Mouse (Mus musculus) lung, postnatal 0 days (tissue): ENCODE measurements around the gene Gm11492. TPM values are rescaled to one million over a fixed set of nuclear protein-coding genes. Genes with fewer than 3 reads are reported as not detected.

Experiments used
- ATAC-seq: fragments of 200-750 bp; cut with Nextera tagmentation; 2 replicates; pipeline ENCODE4 v1.8.0; 2017; ENCODE audit warnings: moderate library complexity
- DNase-seq: peaks from one replicate; pipeline ENCODE4 v3.0.0-alpha.2; 2016; ENCODE audit warnings: low spot score
- H3K27ac ChIP-seq: fragments of 300-500 bp; sonication (generic); 2 replicates; pipeline ENCODE4 v1.5.1; 2014; ENCODE audit warnings: antibody characterized with exemption, mild to moderate bottlenecking, low read length, mixed read lengths
- H3K27me3 ChIP-seq: fragments of 300-500 bp; sonication (generic); replicated peaks from 2 replicates; pipeline ENCODE4 v1.6.1; 2014; ENCODE audit warnings: low read length, mixed read lengths; ENCODE audit not compliant: insufficient read depth
- H3K36me3 ChIP-seq: fragments of 300-500 bp; sonication (generic); 2 replicates; pipeline ENCODE4 v1.6.1; 2014; ENCODE audit warnings: low read length, mixed read lengths; ENCODE audit not compliant: insufficient read depth
- H3K4me1 ChIP-seq: fragments of 300-500 bp; sonication (generic); 2 replicates; pipeline ENCODE4 v1.6.1; 2014; ENCODE audit warnings: antibody characterized with exemption, low read depth, low read length, mixed read lengths; ENCODE audit not compliant: insufficient read depth
- H3K4me2 ChIP-seq: fragments of 300-500 bp; sonication (generic); replicated peaks from 2 replicates; pipeline ENCODE4 v1.6.1; 2014; ENCODE audit warnings: low read depth, mild to moderate bottlenecking, low read length, moderate library complexity, mixed read lengths
- H3K4me3 ChIP-seq: fragments of 300-500 bp; sonication (generic); 2 replicates; pipeline ENCODE4 v1.5.1; 2014; ENCODE audit warnings: low read depth, low read length
- H3K9ac ChIP-seq: fragments of 300-500 bp; sonication (generic); replicated peaks from 2 replicates; pipeline ENCODE4 v1.6.1; 2014; ENCODE audit warnings: low read depth, mild to moderate bottlenecking
- H3K9me3 ChIP-seq: fragments of 300-500 bp; sonication (generic); 2 replicates; pipeline ENCODE4 v1.6.1; 2016; ENCODE audit warnings: low read length, mixed read lengths
- CTCF ChIP-seq: IDR thresholded peaks from 2 replicates; pipeline ENCODE4 v1.5.1; 2016; ENCODE audit warnings: antibody characterized with exemption, mild to moderate bottlenecking
- EP300 ChIP-seq: IDR thresholded peaks from 2 replicates; pipeline ENCODE4 v1.6.1; 2016; ENCODE audit warnings: antibody characterized with exemption, mild to moderate bottlenecking, control low read depth
- WGBS: fragments of 180-500 bp; shearing (Covaris S2); extraction: QIAGEN DNeasy Blood & Tissue Kit; methylation state at CpG from one replicate; pipeline ENCODE4 v1.1.7; 2014; 5-methylcytosine and 5-hydroxymethylcytosine counted together
- polyA plus RNA-seq: library from polyadenylated mRNA; unstranded; fragments of >200 nt; fragmentation: Nextera tagmentation; extraction: Ambion mirVana; gene quantifications from 2 replicates; pipeline ENCODE4 v1.2.1, GENCODE M21; 2015

Gene Gm11492
- polyA plus RNA-seq, 1 experiment from 2014 or later = not detected

GRCm38 (mm10) chr11:87590841-87591525 is 24.5 kb downstream of the Gm11492 start:
- Histone ChIP-seq H3K4me2 (peak overlapping the region; percentile 74), H3K4me3 (peak overlapping the region; percentile 61), H3K4me1 (peaks cover 34% of the 10 kb centered on the region), H3K9me3 (no peaks in the 10 kb centered on the region), H3K36me3 (no peaks in the 10 kb centered on the region), H3K27me3 (no peaks in the 10 kb centered on the region), H3K27ac (peak overlapping the region; percentile 96), H3K9ac (peak overlapping the region; percentile 80)
- ATAC-seq (no peak), DNase-seq (peak; percentile 54)
- no peak for TF ChIP-seq CTCF
- TF ChIP-seq EP300 = no peak
- 2% methylated on average over 25 of the region's 25 CpGs for WGBS

- Histone ChIP-seq H3K27me3 (no peaks in the 10 kb centered on the region), H3K9ac (peak within 1 kb of the TSS; percentile 80), H3K27ac (peak within 1 kb of the TSS; percentile 96), H3K36me3 (no peaks in the 10 kb centered on the region), H3K4me3 (peak within 1 kb of the TSS; percentile 61), H3K4me1 (peaks cover 35% of the 10 kb centered on the region), H3K9me3 (no peaks in the 10 kb centered on the region), H3K4me2 (peak within 1 kb of the TSS; percentile 74)
- ATAC-seq (peak; percentile 96), DNase-seq (peak; percentile 100)
- TF ChIP-seq EP300 (peak; percentile 57), CTCF (no peak; the same call in 1 of the 2 replicates)
- under 1% methylated on average over 58 of the region's 61 CpGs for WGBS
Observed at GRCm38 (mm10) chr11:87591526-87592353, 25.3 kb downstream of the Gm11492 start, which contains the start of gene Mtmr4. TSS of gene Mtmr4 (plus strand) at chr11:87592162.

GRCm38 (mm10) chr11:87592354-87592695 is 25.9 kb downstream of the Gm11492 start:
- peaks cover 35% of the 10 kb centered on the region for H3K4me1 ChIP-seq
- 1% methylated on average over 14 of the region's 15 CpGs for WGBS
- H3K4me2 ChIP-seq = peak overlapping the region; percentile 64
- TF ChIP-seq CTCF (peak; percentile 53), EP300 (no peak)
- H3K27ac ChIP-seq = peak overlapping the region; percentile 88
- no peaks in the 10 kb centered on the region for H3K9me3 ChIP-seq
- H3K9ac ChIP-seq = peak overlapping the region; percentile 62
- no peak for DNase-seq
- no peak for ATAC-seq
- H3K36me3 ChIP-seq = 0 out of 2 replicates have a peak, but pooled peaks cover 4% of the 10 kb centered on the region
- H3K4me3 ChIP-seq = peak overlapping the region; percentile 61
- no peaks in the 10 kb centered on the region for H3K27me3 ChIP-seq

GRCm38 (mm10) chr11:87592713-87593598 is 26.5 kb downstream of the Gm11492 start:
- Histone ChIP-seq H3K36me3 (peaks cover 7% of the 10 kb centered on the region; the same call in 1 of the 2 replicates), H3K4me1 (peaks cover 34% of the 10 kb centered on the region), H3K4me2 (peak overlapping the region; percentile 64), H3K27ac (peak overlapping the region; percentile 88), H3K9me3 (no peaks in the 10 kb centered on the region), H3K27me3 (no peaks in the 10 kb centered on the region), H3K9ac (peak overlapping the region; percentile 62), H3K4me3 (peak overlapping the region; percentile 61)
- DNase-seq = peak; percentile 10
- ATAC-seq = no peak
- no peak for TF ChIP-seq EP300
- no peak for TF ChIP-seq CTCF
- WGBS = 22% methylated on average over 13 of the region's 13 CpGs

GRCm38 (mm10) chr11:87595327-87595841 is 28.9 kb downstream of the Gm11492 start:
- WGBS = 4% methylated on average over 8 of the region's 37 CpGs

More at GRCm38 (mm10) chr11:87595327-87595841, 28.9 kb downstream of the Gm11492 start:
- ATAC-seq (peak; percentile 27), DNase-seq (peak; percentile 97)
- Histone ChIP-seq H3K9ac (peak overlapping the region; percentile 51), H3K27ac (peak overlapping the region; percentile 72), H3K9me3 (no peaks in the 10 kb centered on the region), H3K4me1 (peaks cover 20% of the 10 kb centered on the region; the same call in 1 of the 2 replicates), H3K27me3 (no peaks in the 10 kb centered on the region), H3K4me2 (peak overlapping the region; percentile 97), H3K4me3 (peak overlapping the region; percentile 51), H3K36me3 (peaks cover 27% of the 10 kb centered on the region)
- TF ChIP-seq EP300 (no peak), CTCF (peak; percentile 38; the same call in 1 of the 2 replicates)
